Mouse (Mus musculus) cerebellum, adult 11 months (tissue): ENCODE measurements around the gene Rps2.
"Not testable (repeated sequence)": the region's sequence is repeated elsewhere in the genome, so short reads cannot be mapped to it uniquely, and the experiment has no call there.

Source experiments
- DNase-seq: peaks from one replicate; pipeline ENCODE4 v3.0.0; 2022

The Rps2 gene

GRCm38 (mm10) chr17:24706982-24707800, 10.7 kb upstream of the Rps2 start, which contains the start of gene Tbl3:
Gene Tbl3 (minus strand): TSS chr17:24707660.
- DNase-seq: peak; percentile 87

GRCm38 (mm10) chr17:24707801-24708425, 10.0 kb upstream of the Rps2 start:
- DNase-seq: no peak

- DNase-seq: no peak
These were observed 9.3 kb upstream of the Rps2 start for GRCm38 (mm10) chr17:24708646-24709045.

DNA sequence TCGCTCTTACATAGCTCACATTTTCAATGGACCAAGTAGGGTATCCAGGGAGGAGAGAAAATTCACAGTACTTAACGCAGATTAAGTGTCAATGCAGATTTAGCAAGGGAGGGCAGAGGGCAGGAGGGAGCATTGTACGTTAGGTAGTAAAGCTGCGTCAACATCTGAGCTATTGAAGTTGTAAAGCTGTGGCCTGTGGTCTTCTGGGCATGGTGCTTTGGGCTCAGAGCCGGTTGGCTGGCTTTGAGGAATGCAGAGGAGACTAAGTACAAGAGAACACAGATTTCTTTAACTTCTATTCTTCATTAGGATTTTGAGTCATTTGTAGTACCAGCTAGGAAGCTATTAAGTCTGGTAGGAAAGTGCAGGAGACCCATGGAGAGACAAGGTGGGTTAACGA, 2.4 kb upstream of the Rps2 start:
- no peak for DNase-seq

DNA sequence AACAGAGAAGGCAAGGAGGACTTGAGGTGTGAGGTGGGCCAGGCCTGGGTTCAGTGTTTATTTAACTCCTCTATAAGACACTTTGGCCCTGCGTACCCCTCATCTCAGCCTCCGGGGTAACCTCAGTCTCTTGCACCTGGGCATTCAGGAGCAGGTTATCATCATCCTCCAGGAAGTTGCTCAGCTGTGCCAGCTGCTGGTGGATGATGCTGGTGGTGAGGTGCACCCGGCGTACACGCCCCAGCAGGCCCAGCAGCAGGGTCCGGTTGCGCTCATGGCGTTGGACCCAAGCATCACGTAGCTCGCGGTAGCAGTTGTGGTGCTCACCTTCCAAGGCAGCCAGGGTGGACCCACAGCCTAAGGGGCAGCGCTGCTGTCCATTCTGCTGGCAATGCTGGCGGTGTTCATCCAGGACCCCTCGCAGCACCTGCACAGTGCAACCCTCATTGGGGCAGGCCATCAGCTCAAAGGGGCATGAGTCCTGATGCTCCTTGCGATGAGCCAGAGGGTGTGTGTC, 1.7 kb upstream of the Rps2 start:
- peak; percentile 19 for DNase-seq

DNA sequence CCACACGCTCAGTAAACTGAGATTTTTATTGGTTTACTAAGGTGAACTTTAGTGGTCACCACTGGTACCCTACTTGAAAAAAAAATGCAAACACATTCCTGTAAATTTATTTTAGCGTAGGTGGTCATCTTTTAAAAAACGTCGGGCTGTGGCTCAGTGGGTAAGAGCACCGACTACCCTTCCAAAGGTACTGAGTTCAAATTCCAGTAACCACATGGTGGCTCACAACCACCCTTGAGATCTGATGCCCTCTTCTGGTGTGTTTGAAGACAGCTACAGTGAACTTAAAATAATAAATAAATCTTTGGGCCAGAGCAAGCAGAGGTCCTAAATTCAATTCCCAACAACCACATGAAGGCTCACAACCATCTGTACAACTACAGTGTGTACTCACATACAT, 1.0 kb downstream of the Rps2 start:
- DNase-seq: not testable (repeated sequence)

GRCm38 (mm10) chr17:24719494-24720222, 1.7 kb downstream of the Rps2 start:
- peak; percentile 97 for DNase-seq

DNA sequence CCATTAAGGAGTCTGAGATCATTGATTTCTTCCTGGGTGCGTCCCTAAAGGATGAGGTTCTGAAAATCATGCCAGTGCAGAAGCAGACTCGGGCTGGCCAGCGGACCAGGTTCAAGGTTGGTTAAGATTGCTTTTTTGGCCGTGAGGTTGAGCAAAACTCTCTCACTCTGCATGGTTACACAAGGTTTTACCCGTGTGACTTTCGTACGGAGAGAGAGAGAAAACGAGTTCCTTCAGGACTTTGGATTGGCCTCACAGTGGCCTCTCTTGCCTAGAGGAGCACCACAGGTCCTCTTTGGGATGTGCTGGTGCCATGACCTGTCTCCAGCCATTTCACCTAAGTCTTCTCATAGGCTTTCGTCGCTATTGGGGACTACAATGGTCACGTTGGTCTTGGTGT, 2.7 kb downstream of the Rps2 start:
- not testable (repeated sequence) for DNase-seq

DNA sequence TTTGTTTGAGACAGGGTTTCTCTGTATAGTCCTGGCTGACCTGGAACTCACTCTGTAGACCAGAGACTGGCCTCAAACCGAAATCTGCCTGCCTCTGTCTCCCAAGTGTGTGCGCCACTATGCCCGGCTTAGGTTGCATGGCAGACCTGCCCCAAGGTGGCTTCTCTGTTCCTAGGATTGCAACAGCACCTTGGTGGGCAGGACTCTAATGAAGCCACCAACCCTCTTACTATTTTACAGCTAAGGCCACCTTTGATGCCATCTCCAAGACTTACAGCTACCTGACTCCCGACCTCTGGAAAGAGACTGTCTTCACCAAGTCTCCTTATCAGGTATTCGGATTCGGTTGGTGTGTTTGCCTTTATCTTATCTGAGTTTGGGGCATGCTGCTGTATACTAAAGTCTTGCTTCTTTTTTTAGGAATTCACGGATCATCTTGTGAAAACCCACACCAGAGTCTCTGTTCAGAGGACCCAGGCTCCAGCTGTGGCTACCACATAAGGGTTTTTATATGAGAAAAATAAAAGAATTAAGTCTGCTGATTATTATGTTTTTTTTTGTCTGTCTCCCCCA, 3.6 kb downstream of the Rps2 start:
- not testable (repeated sequence) for DNase-seq

DNA sequence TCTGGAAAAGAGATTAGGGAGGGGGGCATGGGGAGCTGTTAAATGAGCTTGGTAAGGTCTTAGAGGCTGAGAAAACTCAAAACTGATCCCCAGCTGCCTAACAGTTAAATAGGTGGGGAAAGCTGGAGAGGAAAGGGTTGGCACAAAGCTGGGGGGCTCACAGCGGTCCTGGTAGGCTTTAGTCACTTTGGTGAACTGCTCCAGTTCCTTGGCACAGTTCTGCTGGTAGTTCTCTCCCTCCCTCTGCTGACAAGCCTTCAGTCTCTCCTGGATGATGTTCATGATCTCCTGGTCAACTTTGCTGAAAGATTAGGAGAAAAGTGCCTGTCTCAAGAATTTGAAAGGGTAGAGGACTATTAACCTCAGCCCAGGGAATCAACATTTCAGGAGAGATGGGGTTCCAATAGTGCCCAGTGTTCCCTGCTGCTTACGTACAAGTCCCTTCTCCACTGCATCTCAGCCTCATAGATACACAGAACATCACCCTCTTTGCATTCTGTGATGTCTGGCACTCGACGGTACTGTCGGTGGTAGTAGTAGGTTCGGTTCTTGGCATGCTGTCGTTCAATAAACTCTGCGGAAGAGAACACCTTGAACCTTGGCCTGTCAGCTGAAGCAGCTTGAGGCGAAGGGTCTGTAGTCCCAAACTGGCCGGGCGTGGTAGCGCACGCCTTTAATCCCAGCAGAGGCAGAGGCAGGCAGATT, 4.5 kb downstream of the Rps2 start:
- DNase-seq: no peak

DNA sequence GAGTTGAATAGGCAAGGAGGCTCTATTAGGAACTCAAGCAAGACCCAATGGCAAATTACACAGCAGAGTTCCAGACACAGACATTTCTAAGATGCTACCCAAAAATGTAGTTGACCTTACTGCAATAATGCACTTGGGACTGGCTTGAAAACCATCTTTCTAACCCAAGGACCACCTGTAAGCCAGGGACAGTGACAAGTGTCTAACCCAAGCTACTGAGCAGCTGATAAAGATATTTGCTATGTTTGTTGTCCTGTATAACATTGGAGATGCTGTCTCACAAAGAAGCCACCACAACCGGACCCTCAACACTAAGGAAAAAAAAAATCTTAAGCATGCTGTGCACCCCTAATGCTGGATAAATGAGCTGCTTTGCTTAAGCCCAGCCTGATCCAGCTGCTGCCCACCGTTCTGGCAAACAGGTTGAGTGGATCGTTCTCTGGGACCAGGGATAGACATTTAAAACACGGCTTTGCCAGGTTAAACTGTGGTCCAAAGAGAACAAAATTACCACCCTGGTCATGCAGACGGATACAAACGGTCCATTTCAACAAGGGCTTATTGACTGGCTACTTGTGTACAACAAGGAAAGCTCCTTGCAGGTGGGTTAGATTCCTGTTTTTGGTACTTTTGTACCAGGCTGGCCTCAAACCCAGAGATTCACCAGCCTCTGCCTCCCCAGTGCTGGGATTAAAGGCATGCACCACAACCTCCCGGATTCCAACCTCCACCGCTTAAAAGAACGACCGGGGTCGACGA, 5.4 kb downstream of the Rps2 start:
- no peak for DNase-seq

GRCm38 (mm10) chr17:24723881-24724180, 5.9 kb downstream of the Rps2 start:
- DNase-seq: no peak

- peak; percentile 96 for DNase-seq
These were observed 6.3 kb downstream of the Rps2 start, which contains the start of gene Ndufb10 for GRCm38 (mm10) chr17:24724184-24724583. Gene Ndufb10 (minus strand): TSS chr17:24724478.

- no peak for DNase-seq
These were observed 7.9 kb downstream of the Rps2 start for GRCm38 (mm10) chr17:24725637-24726390.

DNA sequence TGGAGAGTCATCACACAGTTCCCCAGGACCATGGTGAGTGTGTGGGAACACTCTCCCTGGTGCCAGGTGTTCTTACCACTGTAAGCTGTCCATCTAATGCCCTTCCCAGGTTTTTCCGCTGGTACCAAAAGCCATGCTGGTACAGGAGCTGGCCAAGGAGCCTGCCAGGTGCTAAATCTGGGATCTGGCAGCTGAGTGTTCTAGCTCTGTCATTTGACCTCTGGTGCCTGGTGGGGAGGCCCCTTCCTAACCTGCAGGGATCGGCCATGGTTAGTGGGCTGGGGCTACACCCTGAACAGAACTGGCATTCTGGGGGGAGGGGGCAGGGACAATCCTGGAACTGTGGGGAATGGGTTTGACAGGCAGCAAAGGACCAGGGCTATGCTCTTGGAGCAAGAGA, 9.7 kb downstream of the Rps2 start, which contains the start of gene Rpl3l:
Gene Rpl3l, plus strand, starts transcription at position 203 of the 400 bp plus-strand sequence.
- no peak for DNase-seq

DNA sequence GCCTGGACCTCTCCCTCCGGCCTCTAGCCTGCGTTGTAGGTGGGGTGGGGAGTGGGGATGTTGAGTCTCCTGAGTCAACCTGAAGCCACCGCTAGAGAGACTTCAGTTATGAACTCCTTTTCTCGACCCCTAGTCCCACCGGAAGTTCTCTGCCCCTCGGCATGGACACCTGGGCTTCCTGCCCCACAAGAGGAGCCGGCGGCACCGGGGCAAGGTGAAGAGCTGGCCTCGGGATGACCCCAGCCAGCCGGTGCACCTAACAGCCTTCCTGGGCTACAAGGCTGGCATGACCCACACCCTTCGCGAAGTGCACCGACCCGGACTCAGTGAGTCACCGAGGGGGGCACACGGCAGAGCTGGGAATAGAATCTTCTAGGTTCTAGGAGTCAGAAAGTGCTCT, 10.3 kb downstream of the Rps2 start:
- no peak for DNase-seq

GRCm38 (mm10) chr17:24729067-24729466, 11.2 kb downstream of the Rps2 start:
- no peak for DNase-seq

- no peak for DNase-seq
These were observed 12.9 kb downstream of the Rps2 start for GRCm38 (mm10) chr17:24730787-24731186.

DNA sequence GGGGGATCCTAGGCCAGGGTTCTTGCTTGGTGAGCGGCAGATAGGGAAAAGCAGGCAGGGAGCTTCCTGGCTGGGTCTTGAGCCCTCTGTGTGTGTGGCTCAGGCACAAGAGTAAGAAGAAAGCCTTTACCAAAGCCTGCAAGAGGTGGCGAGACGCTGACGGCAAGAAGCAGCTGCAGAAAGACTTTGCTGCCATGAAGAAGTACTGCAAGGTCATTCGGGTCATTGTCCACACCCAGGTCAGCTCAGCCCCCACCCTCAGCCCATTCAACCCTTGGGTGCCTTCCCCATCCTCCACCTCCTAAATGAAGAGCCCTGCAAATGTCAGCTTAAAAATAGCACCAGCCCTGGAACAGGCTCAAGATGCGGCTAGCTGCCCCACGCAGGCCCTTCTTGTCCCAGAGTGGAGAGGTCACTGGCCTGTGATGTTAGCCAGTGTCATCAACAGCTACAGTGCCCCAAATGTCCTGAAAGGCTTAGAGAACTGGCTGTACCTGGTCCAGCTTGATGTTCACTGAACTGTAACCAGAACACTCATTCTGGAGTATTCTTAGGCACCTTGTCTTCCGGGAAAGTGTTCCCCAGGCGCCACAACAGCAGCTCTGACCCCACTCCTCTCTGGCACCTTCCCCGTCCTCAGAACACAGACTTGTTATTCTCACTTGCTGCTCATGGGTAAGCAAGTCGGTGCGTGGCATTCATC, 14.5 kb downstream of the Rps2 start:
- no peak for DNase-seq

- no peak for DNase-seq
These were observed 15.6 kb downstream of the Rps2 start for GRCm38 (mm10) chr17:24733434-24734050.
